Mouse (Mus musculus): ENCODE results near the gene Fam69a. TPM values are rescaled to one million over a fixed set of nuclear protein-coding genes. Genes with fewer than 3 reads are reported as not detected.

Fam69a gene
- polyA plus RNA-seq, 1 experiment = 0.94 TPM

DNA sequence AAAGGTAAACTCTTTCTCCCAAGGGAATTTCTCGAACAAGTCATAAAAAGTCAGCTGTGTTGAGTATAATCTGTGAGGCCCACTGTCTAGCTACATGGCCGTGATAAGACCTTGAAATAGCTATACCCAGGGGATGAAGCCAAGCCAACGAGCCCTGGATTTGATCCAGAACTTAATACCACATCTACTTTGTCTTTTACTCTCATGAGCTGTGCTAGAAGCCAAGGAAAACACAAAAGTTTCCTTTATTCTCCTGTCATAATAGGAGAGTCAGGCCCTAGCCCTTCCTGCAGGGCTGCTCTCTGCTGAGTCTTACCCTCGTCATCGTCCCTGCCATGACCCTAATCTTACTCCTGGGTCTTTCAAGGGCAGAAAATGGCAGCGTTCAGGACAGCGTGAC is 28.5 kb upstream of the Fam69a start:
- Histone ChIP-seq H3K4me3 (replicated peaks) (no peak overlapping the region), H3K9me3 (no peaks in the 10 kb centered on the region), H3K36me3 (replicated peaks; ENCODE audit: low read length) (no peaks in the 10 kb centered on the region), H3K4me1 (peaks cover 14% of the 10 kb centered on the region), H3K27me3 (replicated peaks) (no peaks in the 10 kb centered on the region)
- TF ChIP-seq GATA1 (IDR thresholded peaks at IDR 0.05; ENCODE audit: borderline replicate concordance, low read length) (no peak), FLI1 (IDR thresholded peaks at IDR 0.05; ENCODE audit: low read length) (no peak)

DNA sequence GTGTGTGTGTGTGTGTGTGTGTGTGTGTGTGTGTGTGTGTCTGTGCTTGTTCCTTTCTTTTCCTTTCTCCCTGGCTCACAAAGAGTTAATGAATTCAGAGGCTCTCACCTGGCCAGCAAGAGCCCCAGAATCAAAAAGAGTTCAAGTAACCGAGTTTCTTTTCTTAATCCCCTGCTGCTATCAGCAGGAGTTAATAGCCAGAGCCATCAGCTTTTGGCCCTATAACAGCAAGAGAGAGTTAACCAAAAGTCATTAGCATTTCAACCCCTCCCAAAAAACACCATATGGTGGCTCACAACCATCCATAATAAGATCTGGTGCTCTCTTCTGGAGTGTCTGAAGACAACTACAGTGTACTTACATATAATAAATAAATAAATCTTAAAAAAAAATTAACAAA is 27.3 kb upstream of the Fam69a start:
- Histone ChIP-seq H3K4me3 (replicated peaks) (no peak overlapping the region), H3K27me3 (replicated peaks) (no peaks in the 10 kb centered on the region), H3K4me1 (peaks cover 13% of the 10 kb centered on the region), H3K9me3 (no peaks in the 10 kb centered on the region), H3K36me3 (replicated peaks; ENCODE audit: low read length) (no peaks in the 10 kb centered on the region)
- TF ChIP-seq GATA1 (IDR thresholded peaks at IDR 0.05; ENCODE audit: borderline replicate concordance, low read length) = no peak
- no peak for TF ChIP-seq FLI1 (IDR thresholded peaks at IDR 0.05; ENCODE audit: low read length)

DNA sequence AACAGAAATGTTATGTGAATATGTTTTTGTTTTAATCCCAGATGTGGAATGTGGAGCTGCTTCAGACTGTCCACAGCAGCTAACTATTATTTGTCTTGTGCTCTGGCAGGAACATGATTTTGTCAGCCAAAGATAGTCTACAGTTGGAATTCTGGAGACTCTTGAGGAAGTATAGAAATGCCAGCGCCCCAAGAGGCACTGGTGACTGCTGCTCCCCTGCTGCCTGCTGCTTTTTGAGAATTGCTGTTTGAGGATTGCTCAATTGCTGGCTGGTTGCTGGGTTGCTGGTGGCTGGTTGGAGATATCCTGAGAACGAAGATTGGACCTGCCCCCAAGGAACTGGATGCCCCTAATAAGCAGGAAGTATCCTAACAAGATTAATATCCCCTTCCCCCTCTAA is 22.8 kb upstream of the Fam69a start:
- H3K36me3 ChIP-seq (replicated peaks; ENCODE audit: low read length) = no peaks in the 10 kb centered on the region
- no peaks in the 10 kb centered on the region for H3K9me3 ChIP-seq
- H3K4me1 ChIP-seq = peaks cover 26% of the 10 kb centered on the region
- TF ChIP-seq FLI1 (IDR thresholded peaks at IDR 0.05; ENCODE audit: low read length) (no peak), GATA1 (IDR thresholded peaks at IDR 0.05; ENCODE audit: borderline replicate concordance, low read length) (no peak)
- H3K4me3 ChIP-seq (replicated peaks) = no peak overlapping the region
- H3K27me3 ChIP-seq (replicated peaks) = no peaks in the 10 kb centered on the region

DNA sequence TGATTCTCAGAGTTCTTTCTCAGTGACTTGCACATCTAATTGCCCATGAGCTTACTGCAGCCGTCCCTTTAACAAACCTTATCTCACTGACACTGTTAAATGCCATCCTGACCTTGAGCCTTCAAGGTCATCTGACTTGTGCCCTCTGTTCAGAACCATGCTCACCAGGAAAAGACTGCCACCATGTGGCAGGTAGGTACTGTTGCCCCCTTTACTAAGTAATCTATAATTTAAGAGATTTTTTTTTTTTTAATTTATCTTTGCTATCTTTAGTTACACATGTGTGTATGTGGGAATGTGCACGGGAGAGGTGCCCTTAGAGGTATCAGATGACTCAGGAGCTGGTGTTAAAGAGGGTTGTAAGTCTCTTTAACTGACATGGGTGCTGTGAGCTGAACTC is 18.2 kb upstream of the Fam69a start:
- Histone ChIP-seq H3K4me1 (peaks cover 40% of the 10 kb centered on the region), H3K9me3 (no peaks in the 10 kb centered on the region), H3K27me3 (replicated peaks) (no peaks in the 10 kb centered on the region), H3K4me3 (replicated peaks) (no peak overlapping the region), H3K36me3 (replicated peaks; ENCODE audit: low read length) (no peaks in the 10 kb centered on the region)
- no peak for TF ChIP-seq GATA1 (IDR thresholded peaks at IDR 0.05; ENCODE audit: borderline replicate concordance, low read length)

DNA sequence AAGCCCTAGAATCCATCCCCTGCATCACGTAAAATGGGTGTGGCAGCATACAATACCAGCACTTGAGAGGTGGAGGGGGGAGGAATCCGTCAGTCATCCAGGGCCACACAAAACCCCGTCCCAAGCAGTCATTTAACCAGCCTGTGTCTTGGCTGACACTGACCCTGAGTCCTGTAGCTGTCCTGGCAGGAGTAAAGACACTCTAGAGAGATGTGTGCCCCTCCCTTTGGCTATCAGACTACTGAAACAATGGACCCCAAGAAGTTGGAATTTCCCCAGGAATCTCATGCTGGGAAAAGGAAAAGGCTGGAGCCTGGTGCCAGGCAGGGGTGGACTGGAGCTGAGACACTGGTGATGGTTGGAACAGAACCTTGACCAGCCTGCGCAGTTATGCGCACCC is 15.8 kb upstream of the Fam69a start:
- peaks cover 33% of the 10 kb centered on the region for H3K4me1 ChIP-seq
- no peaks in the 10 kb centered on the region for H3K36me3 ChIP-seq (replicated peaks; ENCODE audit: low read length)
- no peak overlapping the region for H3K4me3 ChIP-seq (replicated peaks)
- no peaks in the 10 kb centered on the region for H3K27me3 ChIP-seq (replicated peaks)
- TF ChIP-seq FLI1 (IDR thresholded peaks at IDR 0.05; ENCODE audit: low read length) (no peak), GATA1 (IDR thresholded peaks at IDR 0.05; ENCODE audit: borderline replicate concordance, low read length) (no peak)
- no peaks in the 10 kb centered on the region for H3K9me3 ChIP-seq

DNA sequence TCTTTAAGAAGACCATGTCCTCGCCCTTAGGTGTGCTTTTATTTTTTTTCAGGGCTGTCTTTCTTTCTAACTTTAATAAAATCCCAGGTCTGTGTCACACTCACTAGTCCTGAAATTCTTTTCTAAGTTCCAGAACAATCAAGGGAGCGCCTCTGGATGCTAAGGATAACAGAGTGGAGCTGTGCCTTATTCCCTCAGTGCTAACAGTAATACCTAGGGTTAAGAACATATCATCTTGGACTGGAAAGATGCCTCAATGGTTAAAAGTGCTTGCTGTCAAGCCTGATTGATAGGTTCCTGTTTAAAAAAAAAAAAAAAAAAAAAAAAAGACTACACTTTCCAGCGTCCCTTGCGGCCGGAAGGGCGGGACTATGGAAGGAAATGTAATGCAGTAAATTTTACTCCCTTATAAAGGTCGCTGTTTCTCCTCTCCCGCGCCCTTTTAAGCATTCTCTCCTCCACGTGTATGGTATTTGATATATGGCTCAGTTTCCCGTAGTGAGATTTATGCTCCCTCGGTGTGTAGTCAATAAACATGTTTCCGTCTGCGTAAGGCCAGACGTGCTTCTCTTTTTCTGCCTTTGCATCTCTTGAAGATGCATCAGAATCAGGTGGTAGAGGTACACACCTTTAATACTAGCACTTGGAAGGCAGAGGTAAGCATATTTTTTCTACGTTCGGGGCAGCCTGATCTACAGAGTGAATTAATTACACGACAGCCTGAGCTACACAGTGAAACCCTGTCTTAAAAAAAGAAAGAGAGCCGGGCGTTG is 14.1 kb upstream of the Fam69a start:
- TF ChIP-seq GATA1 (IDR thresholded peaks at IDR 0.05; ENCODE audit: borderline replicate concordance, low read length) (no peak), FLI1 (IDR thresholded peaks at IDR 0.05; ENCODE audit: low read length) (0 out of 2 replicates have a peak, but pooled peaks have one; percentile 16)
- Histone ChIP-seq H3K4me1 (peaks cover 25% of the 10 kb centered on the region), H3K36me3 (replicated peaks; ENCODE audit: low read length) (no peaks in the 10 kb centered on the region), H3K9me3 (no peaks in the 10 kb centered on the region), H3K27me3 (replicated peaks) (no peaks in the 10 kb centered on the region), H3K4me3 (replicated peaks) (peak overlapping the region; percentile 94)

DNA sequence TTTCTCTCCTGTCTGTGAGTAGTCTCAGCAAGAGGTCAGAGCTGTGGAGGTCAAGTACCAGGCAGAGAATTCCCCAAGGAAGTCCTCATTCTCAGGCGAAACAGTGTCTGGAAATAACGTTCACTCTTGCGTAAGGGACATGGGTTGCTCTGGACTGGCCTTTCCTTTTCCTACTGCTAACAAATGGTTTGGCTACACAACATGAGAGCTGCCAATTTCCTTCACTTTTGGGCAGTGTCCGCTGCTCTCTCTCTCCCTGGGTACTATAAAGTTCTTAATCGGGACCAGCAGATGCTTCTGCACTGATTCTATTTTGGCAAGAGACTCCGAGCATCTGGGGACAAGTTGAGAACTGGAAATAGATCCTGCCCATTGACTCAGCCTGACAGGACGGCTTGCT is 10.8 kb upstream of the Fam69a start:
- peaks cover 17% of the 10 kb centered on the region for H3K4me1 ChIP-seq
- TF ChIP-seq FLI1 (IDR thresholded peaks at IDR 0.05; ENCODE audit: low read length) (no peak), GATA1 (IDR thresholded peaks at IDR 0.05; ENCODE audit: borderline replicate concordance, low read length) (no peak)

DNA sequence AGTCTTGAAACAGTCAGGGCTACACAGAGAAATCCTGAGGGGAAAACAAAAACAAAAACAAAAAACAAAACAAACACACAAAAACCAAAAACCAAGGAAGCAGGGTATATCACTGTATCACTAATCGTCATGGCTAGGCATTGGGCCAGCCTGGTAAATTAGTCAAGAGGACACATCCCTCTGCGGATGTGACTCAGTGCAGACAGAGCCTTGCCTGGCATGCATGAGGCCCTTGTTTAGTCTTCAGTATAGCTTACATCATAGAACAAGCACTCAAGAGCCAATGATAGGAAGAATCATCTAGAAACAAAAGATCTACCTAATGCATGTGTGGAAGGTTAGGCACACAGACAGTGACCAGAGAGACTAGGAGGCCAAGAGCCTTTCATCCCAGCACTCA is 9.1 kb upstream of the Fam69a start:
- TF ChIP-seq GATA1 (IDR thresholded peaks at IDR 0.05; ENCODE audit: borderline replicate concordance, low read length) = no peak
- TF ChIP-seq FLI1 (IDR thresholded peaks at IDR 0.05; ENCODE audit: low read length) = no peak
- H3K27me3 ChIP-seq (replicated peaks) = no peaks in the 10 kb centered on the region
- no peak overlapping the region for H3K4me3 ChIP-seq (replicated peaks)
- H3K4me1 ChIP-seq = peaks cover 13% of the 10 kb centered on the region
- no peaks in the 10 kb centered on the region for H3K36me3 ChIP-seq (replicated peaks; ENCODE audit: low read length)
- no peaks in the 10 kb centered on the region for H3K9me3 ChIP-seq

More for the DNA sequence above, 10.8 kb upstream of the Fam69a start:
- no peaks in the 10 kb centered on the region for H3K9me3 ChIP-seq
- no peaks in the 10 kb centered on the region for H3K36me3 ChIP-seq (replicated peaks; ENCODE audit: low read length)
- no peaks in the 10 kb centered on the region for H3K27me3 ChIP-seq (replicated peaks)
- H3K4me3 ChIP-seq (replicated peaks) = no peak overlapping the region

DNA sequence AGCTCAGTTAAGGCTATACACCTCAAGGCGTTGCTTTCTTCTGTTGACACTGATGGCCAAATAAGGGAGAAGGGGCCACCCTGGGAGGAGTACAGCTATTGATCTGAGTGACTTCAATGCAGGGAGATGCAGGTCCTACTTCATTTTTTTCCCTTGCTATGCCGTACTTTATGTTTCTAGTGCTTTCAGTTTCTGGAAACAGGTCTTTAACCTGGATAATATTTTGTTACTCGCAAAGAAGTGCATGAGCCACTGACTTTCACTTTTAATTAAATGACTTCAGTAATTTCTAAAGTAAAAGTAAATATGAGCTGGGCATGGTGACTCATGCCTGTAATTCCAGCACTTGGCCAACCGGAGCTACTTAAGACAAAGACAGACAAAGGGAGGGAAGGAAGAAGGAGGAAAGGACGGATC is 958 bp upstream of the Fam69a start:
- Histone ChIP-seq H3K9me3 (no peaks in the 10 kb centered on the region), H3K4me3 (replicated peaks) (peak overlapping the region; percentile 94), H3K4me1 (peaks cover 40% of the 10 kb centered on the region), H3K36me3 (replicated peaks; ENCODE audit: low read length) (no peaks in the 10 kb centered on the region), H3K27me3 (replicated peaks) (no peaks in the 10 kb centered on the region)
- TF ChIP-seq FLI1 (IDR thresholded peaks at IDR 0.05; ENCODE audit: low read length) = no peak

DNA sequence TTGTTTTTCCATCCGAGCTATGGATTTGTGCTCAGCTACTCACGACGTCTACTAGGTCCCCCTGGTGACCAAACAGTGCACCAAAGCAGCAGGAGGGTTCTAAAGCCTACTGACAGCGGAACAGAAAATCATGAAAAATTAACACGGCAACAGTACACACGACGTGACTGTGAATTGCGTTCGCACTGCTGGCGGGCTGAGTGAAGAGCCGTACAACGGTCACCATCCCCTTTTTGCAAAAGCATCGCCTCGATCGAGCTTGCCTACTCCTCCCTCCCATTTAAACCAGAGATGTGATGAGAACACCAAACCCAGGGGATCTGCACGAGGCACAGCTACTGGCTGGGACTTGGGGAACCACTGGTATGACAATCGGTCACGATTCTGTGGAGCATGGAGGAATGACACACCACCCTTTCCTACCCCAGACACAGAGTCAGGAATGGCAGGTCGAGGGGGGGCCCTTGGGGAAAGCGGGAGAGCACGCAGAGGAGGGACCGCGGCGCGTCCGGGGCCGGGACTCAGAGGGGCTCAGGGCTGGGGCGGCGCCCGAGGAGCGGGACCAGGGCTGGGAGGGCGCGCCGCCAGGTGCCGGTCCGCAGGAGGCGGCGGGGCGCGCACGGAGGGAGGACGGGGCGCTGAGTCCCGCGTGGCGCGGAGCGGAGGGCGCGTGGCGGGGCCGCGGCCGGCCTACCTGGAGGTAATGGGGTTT is 474 bp downstream of the Fam69a start:
- TF ChIP-seq GATA1 (IDR thresholded peaks at IDR 0.05; ENCODE audit: borderline replicate concordance, low read length) = no peak
- H3K36me3 ChIP-seq (replicated peaks; ENCODE audit: low read length) = peaks cover 8% of the 10 kb centered on the region
- H3K4me1 ChIP-seq = peaks cover 54% of the 10 kb centered on the region
- H3K27me3 ChIP-seq (replicated peaks) = no peaks in the 10 kb centered on the region
- no peaks in the 10 kb centered on the region for H3K9me3 ChIP-seq
- H3K4me3 ChIP-seq (replicated peaks) = peak overlapping the region; percentile 94
